Mouse (Mus musculus): Measurements from ENCODE around the gene Rab19.
"Not testable (repeated sequence)": the region's sequence is repeated elsewhere in the genome, so short reads cannot be mapped to it uniquely, and the experiment has no call there.

The Rab19 gene

DNA sequence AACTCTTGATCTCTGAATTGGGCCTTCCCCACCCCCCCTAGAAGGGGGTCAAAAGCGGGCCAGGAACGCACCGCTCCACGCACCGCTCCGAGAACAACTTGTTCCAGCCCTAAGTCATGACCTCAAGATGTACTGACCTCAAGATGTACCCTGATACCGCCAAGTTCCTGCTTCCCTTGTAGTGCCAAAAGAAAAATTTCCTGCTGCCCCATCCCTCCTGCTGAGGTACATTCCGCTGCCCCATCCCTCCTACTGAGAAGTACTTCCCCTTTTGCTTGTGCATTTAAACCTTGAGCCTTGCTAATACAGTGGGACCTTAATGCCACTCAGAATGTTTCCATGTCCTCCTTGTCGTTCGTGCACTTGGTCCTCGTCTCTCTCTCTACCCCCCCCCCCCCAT, 49.7 kb downstream of the Rab19 start:
- DNase-seq (ENCODE audit: low spot score): no peak

DNA sequence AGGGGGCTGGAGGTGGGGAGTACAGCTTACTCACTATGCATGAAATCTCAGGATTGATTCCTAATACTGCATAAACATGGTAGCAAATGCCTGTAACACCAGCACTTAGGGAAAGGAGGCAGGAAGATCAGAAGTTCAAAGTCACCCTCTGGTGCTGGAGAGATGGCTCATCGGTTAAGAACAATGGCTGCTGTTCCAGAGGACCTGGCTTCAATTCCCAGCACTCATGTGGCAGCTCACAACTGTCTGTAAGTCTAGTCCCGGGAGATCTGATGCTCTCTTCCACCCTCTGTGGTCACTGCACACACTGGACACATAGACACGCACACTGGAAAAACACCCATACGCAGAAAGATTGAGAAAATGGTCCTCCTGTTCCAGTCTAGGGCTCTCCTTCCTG, 52.2 kb downstream of the Rab19 start:
- DNase-seq (ENCODE audit: low spot score): no peak

GRCm38 (mm10) chr6:39433701-39434100, 52.7 kb downstream of the Rab19 start:
- DNase-seq (ENCODE audit: low spot score): no peak

- DNase-seq (ENCODE audit: low spot score): no peak
These were observed 53.3 kb downstream of the Rab19 start for GRCm38 (mm10) chr6:39434111-39434885.

DNA sequence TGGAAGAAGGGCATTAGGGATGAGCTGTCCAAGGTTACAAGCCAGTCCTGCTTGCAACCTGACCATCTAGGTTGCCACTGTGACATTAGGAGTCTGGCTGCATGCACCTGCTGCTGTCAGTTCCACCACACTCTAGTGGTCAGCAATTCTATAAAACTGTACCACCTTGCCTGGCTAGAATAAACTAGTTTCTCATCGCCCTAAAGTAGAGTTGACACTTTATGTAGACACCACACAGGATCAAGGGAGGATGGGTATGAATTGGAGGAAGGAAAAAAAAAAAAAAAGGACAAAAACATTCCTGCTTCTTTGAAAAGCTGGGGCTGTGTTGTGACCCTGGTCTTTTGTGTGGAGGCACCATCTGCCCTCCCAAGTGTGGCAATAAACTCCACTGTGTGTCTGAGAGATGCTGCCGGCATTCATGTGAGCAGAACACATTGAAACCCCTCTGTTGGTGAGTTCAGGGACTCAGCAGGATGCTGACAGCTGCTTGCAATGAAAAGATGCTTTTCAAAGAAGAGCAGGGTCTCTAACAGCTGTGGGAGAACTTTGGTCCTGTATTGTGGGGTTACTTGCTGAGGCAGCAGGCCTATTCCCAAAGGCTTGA, 54.0 kb downstream of the Rab19 start:
- DNase-seq (ENCODE audit: low spot score): no peak

- no peak for DNase-seq (ENCODE audit: low spot score)
These were observed 54.9 kb downstream of the Rab19 start for GRCm38 (mm10) chr6:39435875-39436274.

DNA sequence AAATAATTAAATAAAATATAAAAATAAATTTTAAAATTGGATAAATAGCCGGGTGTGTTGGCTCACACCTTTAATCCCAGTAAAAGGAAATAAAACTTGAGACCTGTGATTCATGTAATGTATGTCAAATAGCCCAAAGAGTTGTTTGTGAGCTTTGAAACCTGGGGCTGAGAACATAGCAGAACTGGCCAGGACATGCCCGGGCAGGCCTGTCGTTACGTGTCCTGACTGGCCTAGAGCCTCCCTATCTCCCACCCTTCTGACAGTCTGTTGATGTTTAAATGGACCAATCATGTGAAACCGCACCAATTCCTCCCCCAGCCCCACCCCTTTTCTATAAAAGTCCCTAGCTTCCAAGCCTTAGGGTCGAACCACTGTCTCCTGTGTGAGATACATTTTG, 56.5 kb downstream of the Rab19 start:
- DNase-seq (ENCODE audit: low spot score): not testable (repeated sequence)
